Mouse (Mus musculus): ENCODE measurements around the gene Pip4k2a.
"Not testable (repeated sequence)": the region's sequence is repeated elsewhere in the genome, so short reads cannot be mapped to it uniquely, and the experiment has no call there.

The Pip4k2a gene

DNA sequence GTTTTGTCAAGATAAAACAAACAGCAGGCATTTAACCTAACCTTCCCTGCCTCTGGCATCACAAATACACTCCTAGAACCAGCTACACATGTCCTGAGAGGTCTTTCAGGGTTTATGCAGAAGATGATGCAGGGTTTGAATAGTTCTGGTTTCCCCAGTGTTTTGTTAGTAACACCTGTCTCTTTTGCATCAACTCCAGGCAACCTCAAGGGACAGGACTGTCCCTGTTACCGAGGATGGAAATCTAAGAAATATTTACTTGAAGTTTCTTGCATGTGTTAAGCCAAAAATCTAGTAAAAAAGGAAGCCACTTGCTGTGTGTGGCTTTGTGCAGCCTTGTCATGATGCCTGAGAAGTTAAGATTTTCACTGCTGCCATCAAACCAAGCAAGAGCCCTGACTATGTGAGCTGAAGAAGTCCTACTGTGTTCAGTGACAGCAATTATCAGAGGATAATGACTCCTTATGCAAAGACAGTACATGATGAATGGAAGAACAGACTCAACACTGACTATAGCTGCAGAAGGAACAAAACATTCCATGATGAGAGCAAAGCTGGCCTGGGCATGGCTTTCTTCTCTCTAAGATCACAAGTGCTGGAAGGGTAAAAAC lies 76.3 kb downstream of the Pip4k2a start:
- no peak for DNase-seq

DNA sequence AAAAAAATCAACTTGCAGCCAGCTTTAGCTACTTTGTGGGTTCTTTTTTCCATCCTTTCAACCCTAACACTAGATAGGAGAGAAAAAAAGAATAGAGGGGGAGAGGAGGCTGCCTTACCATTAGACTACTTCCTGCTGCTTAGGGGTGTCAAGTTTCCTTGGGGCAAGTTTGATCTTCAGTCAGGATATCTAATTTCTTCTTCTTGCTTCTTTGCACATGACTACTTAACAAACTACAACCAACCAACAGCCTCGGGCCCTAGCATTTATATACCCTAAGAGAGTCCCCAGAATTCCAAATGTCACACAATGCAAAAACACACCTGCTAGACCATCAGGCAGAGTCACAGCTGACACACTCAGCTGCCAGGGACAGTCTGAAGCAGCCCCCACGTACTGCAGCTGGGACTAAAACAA lies 77.5 kb downstream of the Pip4k2a start:
- no peak for DNase-seq

DNA sequence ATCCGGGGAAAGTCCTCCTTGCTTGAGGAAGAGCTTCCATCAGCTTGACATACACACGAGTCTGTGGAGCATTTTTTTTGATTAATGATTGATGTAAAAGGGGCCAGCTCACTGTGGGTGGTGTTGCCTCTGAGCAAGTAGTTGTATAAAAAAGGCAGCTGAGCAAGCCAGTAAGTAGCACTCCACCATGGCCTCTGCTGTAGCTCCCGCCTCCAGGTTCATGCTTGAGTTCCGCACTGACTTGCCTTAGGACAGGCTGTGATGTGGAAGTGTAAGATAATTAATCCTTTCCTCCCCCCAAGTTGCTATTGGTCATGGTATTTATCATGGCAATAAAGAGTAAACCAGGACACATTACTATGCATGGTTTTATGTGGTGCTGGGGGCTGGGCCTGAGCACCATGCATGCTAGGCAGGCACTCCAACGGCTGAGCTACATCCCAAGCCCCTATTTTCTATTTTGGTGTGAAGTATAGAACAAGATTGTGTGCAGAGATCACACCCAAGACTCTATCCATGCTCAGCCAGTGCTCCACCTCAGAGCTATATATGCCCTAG lies 78.0 kb downstream of the Pip4k2a start:
- DNase-seq, result no peak

DNA sequence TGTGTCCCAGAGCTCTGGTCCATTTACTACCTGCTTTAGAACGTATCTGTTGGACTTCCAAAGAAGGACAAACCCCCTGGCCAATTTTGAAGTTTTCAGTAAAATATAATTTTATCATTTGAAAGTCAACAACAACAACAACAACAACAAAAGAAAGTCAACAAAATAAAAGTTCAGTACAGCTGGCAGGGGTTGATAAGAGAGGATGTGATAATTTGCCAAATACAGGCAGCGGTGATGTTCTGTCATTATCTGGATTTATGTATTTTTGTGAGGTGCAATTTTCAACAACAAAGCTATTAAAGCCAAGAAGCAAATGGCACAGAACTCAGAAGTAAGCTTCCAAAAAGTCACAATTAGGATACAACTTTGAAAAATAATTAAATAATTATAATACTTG lies 80.1 kb downstream of the Pip4k2a start:
- no peak for DNase-seq

DNA sequence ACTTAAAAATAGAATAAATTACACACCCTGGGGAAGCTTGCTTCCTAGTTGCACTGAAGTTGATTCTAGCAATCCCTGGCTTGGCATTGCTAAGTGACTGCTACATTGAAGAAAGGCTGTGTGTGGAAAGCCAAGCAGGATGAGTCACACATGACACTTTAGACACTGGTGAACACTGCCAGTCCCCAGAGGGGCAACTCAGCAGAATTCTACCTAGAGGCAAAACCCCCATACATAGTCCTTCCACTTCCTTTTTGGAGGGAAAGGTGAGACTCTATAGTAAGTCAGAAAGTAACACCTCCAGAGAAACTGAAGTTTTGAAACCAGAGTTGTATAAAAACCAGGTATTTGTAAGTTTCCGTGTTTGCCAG lies 80.6 kb downstream of the Pip4k2a start:
- no peak for DNase-seq

DNA sequence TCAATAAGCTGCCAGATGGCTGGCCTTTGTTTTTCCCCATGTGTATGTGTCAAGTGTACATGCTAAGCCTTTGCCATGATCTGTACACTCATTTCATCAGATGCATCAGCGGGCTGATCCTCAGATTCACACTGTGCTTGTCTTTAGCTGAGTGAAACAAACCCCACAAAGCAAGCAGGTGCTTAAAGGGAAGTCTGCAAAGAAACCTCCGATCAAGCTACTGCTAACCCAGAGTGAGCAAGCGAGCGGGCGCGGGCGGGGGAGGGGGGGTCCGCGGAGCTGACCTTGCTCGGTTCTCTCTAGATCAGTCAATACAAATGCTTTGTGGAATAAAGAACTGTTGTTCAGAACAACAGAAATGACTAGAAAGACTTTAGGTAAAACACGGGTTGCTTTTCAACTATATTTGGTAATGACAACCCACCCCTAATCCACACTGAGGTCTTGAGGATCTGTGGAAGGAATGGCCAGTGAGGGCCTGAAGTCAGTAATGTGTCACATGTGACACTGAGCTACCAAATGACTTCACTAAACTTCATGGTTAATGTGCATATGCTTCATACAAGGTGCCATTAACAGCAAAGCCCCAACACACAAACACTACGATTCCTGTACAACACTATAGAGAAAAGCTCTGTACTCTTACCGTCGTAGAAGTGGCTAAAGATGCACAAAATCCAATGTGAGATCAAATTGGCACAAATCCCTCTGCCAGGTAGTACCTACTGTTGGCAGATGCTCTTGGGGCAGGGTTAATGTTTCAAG lies 81.1 kb downstream of the Pip4k2a start:
- DNase-seq, result no peak

DNA sequence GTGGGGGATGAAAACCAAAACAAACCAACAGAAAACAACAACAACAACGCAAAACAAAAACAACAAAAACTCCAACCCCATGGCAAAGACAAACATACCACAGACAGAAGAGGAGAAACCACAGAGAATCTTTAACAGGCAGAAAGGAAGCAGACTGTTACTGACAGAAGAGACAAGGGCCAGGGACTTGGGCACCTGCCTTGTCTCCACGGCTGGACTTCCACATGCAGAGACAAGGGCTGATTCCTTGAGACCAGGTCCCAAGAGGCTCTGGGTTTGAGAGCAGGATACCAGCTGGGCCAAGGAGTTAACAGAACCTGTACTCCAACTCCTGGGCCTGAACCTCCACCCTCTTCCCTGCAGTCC lies 81.9 kb downstream of the Pip4k2a start:
- DNase-seq, result no peak

DNA sequence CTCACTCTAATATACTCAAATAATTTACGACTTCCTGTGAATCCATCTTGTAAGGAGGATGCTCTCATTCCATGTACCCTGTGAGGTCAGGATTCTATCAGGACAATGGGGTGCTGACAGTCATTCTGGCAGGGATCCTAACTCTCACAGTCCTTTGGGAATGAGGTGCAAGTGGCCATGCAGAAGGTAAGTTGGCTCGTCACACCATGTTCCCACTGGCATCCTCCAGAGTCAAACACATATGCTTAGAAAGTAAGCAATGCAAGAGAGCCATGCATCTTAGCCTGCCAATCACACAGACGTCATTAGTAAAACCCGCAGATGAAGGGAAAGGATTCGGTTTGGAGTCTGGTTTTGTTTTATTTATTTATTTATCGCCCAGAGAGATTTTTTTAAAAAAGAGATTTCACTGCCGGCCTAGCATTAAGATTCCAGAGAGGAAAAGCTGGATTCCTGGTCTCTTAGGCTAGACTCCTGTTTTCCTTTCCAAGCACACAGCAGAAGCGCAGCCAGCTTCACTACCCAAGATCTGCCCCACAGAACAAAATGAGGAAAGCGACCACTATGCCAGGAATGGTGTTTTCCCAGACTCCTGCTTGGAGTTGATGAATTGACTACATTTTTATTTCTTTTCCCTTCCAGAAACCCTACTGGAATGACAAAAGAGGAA lies 82.4 kb downstream of the Pip4k2a start:
- no peak for DNase-seq

DNA sequence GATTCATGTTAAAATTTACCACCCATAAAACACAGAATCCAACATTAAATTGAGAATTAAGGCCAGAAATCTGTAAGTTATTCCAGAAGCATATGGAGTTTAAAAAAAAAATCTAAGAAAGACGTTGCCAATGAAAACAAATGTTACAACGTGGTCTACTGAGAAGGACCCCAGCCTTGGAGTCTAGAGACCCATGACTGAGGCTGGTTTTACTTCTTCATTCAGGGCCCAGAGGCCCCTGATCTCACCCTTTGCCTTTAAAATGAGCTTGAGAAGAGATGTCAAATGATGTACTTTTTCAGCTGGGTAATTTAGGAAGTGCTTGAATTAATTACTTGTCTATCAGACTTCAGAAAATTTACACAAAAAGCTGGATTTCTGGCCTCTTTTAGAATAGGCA lies 83.2 kb downstream of the Pip4k2a start:
- DNase-seq, result no peak

DNA sequence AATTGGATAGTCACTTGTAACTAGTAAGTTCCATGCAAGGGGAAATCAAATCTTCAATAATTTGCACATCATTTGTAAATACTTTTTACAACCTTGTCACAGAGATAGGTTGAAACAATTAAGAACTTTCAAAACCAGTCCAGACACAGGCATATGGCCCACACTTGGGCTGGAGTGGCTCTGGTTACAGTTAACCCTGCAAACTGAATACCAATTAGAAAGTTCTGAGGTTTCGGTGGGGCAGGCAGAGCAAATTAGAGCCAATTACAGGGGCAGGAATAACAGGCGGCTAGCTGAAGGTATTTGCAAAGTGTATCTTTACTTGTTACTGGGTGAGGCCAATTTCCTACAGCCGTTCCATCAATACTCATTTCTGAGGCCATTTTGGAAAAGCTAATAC lies 84.3 kb downstream of the Pip4k2a start:
- DNase-seq, result no peak

DNA sequence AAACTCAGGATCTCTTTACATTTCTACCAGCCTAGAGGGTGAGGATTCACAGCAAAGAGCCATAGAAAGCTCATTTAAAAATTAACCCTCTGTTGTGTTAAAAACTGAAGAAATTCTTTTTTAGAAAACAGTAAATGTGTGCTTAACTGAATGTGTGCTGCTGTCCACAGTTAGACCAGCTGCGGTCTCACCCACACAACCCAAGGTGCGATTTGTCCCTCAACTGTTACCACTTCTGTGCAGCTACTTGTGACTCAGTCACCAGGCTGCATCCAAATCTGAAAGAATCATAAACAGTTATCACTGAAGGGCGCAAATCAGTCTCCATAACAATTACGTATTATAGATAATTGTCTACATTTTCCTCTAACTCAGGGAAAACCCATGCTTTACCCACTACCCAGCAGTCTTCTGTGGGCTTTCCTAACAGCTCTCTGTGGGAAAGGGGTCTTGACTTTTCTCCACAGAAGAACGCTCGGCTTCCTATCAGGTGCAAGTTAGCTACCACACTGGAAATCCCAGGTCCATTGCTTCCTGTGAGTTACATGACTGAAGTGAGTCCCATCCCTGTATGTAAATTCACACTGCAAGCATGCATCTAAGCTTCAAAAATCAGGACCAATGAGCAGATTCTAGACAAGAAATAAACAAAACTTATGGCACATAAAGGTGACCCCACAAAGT lies 86.5 kb downstream of the Pip4k2a start:
- no peak for DNase-seq

DNA sequence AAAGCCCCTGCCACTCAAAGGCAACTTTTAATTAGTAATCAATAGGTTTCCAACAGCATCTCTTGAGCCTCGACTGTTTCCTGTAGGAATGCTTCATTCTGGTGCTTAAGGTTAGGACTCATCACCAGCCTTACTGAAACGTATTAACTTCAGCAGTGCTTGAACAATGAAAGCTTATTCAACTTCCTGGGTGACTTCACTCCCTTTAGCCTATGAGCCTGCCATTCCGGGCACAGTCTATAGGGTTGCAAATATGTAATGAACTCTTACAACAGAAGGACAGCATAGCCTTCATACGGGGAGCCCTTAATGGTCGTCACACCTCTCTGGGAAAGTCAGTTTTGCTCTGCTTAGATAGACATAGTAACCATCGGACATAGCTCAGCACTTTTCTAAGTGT lies 87.7 kb downstream of the Pip4k2a start:
- no peak for DNase-seq

DNA sequence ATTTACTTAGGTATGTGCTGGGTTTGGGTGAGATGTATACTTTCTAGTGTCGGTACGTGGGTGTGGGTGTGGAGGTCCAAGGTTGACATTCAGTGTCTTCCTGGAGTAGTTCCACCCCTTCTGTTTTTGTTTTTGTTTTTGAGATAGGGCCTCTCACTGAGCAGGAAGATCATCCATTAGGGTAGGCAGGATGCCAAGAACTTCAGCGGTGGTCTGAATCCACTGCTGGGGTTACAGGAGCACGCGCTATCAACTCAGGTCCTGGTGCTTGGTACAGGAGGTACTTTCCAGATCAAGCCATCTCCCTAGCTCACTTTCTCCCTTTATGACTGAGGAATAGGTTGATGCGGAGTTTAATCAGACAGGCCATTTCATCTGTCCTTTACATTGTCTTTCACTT lies 88.2 kb downstream of the Pip4k2a start:
- no peak for DNase-seq

DNA sequence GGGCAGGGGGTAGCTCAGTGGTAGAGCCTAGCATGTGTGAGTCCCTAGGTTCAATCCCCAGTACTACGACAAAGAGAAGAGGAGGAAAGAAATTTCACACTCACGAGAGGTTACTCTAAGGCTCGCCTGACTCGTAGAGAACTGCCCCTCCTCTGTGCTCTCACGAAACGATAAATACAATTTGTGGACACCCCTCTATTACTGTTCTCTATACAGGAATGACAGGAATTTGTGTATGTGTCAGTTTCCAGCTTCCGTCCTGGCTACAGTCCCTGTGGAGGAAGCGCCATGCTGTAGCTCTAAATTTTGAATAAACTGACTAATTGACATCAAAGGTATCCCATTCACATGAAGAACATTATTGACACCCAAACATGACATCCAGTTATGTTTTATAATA lies 90.7 kb downstream of the Pip4k2a start:
- DNase-seq, result no peak

DNA sequence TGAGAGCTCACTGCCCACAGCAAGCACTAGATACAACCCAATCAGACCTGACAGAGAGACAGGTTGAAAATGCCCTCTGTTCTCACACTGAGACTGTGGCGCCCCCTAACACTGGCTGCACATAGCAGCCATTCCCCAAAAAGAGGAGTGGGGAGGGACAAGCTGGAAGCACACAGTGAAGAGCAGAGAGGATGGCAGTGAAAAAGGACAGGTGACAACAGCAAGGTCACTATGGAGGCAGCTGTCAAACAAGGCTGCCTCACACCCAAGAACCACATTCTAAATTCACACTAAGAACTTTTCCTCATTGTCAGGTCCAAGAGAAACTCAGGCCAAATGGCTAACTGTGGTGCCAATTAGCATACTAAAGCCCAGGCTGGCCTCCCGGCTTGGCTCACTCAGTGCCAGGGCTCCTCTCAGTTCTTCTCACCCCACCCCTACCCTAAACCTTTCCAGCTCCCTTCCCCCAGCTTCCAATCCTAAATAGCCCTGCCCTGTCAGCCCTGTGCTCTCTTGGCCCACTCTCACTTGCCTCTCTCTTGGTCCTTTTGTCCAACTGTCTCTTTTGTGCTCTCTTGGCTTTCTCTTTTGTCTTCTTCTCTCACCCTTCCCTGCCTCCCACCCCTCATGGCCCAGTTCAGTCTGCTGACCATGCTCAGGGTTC lies 91.4 kb downstream of the Pip4k2a start:
- DNase-seq, result no peak

DNA sequence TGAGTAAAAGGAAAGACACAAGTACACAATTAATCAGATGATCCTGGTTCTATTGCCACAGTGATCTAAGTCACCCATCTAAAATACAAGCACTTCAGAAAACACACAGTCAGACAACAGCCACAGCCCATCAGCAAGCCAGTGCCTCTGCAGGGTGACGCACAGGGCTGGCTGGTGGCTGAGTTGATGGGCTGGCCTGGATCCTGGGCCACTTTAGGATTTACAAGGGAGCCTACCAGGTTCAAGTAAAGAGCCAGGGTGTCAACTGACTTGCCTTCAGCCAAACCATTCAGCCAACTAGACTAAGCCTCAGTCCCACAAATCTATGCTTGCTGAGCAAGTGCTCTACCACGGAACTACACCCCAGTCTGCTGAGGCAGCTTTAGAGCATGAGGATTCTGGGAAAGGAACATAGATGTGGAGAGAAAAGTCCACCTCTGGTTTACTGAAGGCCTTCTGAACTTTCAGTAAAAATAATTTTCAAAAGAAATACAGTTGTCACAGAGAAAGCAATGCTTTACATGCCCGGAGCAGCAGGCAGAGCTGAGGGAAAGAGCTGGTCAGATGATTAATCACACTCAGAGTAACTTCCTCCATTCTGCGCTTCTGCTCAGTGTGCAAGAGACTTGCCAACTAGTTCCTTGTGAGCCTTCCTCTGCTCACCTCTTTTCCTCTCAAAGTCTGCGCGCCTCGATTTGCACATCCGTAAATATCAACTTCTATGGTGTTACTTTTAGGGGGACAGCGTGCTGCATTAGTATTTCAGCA lies 94.4 kb downstream of the Pip4k2a start:
- no peak for DNase-seq

DNA sequence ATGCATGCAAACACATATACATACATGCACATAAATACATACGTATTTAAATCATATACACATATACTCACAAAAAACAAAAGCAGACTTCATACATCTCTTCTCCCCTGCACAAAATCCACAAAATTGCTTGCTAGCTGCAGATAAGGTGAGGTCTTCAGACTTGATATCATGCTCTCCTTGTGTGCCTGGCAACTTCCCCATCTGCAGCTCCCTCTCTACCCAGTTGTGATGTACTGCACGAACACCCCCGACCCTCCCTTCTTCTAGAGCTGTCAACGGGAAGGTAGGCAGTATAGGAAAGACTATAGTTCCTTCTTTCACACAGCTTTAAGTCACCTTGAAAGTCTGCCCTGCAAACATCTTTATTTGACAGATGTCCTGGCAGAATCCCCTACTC lies 96.8 kb downstream of the Pip4k2a start:
- no peak for DNase-seq

DNA sequence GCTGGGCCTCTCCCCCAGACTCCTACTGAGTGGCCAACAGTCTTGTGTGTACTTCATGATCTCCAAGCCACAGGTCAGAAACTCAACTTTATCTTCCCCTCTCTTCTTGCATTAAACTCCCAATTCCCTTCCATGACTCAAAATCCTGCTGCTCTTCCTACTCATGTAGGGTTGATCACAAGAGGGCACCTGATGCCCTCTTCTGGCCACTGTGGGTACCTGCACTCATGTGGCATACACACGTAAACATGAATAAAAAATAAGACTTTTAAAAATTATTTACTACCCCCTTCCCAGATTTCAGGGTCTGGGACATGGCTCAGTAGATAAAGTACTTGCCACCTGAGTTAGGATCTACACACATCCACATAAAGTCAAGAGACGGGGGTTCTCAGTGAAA lies 97.3 kb downstream of the Pip4k2a start:
- DNase-seq, result no peak

DNA sequence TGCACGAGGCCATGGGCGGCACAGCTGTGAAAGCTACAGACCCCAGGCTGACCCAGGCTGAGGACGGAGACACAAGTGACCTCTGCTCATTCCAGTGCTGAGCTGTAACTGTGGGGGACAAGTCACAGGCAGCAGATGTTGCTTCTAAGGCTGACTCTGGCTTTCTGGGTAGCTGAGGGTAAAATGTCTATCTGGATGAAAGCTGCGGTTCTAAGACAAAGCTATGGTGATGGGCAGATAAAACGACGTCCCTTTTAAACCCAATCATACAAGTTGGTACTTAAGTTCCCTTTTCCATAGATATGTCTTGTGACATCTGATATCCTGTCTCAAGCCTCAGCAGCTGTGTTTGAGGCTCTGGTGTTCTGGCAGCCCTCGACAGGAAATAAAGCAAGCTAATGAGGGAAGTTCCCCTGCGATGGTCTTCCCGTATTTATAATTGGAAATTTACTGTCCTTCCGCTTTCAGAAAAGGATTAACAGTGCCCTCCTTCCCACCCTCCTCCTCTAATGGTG lies 100.1 kb downstream of the Pip4k2a start:
- no peak for DNase-seq

DNA sequence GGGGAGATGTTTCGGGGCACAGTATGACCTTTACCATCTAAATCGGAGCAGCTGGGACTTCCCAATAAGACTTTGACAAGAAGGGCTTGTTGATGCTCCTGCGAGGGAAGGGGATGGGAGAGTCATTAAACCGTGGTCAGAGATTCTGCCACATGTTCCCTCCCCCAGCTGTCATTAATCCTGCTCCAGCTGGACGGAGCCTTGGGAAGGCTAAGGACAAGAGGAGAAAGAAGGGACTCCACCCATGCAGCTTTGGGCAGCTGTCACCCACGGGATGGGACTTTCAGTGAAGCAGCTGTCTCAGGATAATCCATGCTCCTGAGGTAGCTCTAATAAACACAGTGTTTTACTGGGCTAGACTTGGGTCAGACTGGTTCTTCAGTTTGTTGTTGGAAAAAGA lies 101.9 kb downstream of the Pip4k2a start:
- no peak for DNase-seq

DNA sequence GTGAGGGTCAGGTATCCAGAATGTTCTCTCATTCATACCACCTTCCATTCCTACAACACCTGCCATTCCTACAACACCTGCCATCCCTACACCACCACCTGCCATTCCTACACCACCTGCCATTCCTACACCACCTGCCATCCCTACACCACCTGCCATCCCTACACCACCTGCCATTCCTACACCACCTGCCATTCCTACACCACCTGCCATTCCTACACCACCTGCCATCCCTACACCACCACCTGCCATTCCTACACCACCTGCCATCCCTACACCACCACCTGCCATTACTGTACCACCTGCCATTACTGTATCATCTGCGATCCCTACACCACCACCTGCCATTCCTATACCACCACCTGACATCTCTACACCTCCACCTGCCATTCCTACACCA lies 104.6 kb downstream of the Pip4k2a start:
- not testable (repeated sequence) for DNase-seq

DNA sequence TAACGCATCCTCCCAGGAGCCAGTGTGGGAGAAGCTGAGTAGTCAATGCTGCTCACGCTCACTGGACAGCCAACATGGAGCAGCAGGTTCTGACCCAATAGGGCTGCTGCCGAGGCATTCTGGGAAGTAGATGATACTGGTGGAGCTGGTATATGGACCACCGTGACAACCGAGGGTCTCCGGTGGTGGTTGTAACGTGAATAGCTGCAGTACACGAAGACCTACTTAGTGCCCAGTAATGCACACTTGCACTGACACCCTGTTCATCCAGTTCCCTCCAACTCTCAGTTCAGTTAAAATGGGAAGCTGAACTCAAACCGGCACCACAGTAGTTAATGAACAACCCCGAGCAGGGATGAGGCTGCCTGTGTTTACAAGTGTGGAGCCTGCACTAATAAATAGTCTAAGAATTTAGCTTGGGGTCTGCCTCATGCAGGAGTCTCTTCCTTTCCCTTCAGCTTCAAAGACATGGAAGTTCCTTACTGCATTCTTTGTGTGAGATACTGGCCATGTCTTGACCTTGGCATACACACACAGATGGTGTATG lies 105.9 kb downstream of the Pip4k2a start:
- DNase-seq, result no peak
